Mouse (Mus musculus): ENCODE measurements at regions not wholly inside any gene's neighbourhood (a gene's known extent, or its start where the extent isn't known, plus 50 kb on each side); places are given as distances from the start of the nearest gene placed in this dataset.

- ATAC-seq (ENCODE audit: extremely low read depth, insufficient number of reproducible peaks, low FRiP score, poor library complexity, severe bottlenecking), result no peak
- Histone ChIP-seq H3K4me1 (ENCODE audit: insufficient read depth, low read depth, low read length) (no peaks in the 10 kb centered on the region), H3K9me3 (replicated peaks) (no peaks in the 10 kb centered on the region), H3K4me3 (ENCODE audit: low read depth, low read length) (no peak overlapping the region), H3K27me3 (ENCODE audit: insufficient read depth, low read length) (peaks cover 4% of the 10 kb centered on the region; the same call in 1 of the 2 replicates), H3K36me3 (replicated peaks) (no peaks in the 10 kb centered on the region)
- TF ChIP-seq GATA1 (IDR thresholded peaks at IDR 0.05; ENCODE audit: borderline replicate concordance, low read length) (no peak), GATA2 (IDR thresholded peaks at IDR 0.05; ENCODE audit: borderline replicate concordance, low read depth, low read length) (no peak), TAL1 (conservative IDR thresholded peaks at IDR 0.05; ENCODE audit: low read depth, low read length) (no peak), POLR2AphosphoS5 (IDR thresholded peaks at IDR 0.05; ENCODE audit: insufficient replicate concordance, low read depth, low read length) (no peak), CTCF (IDR thresholded peaks at IDR 0.05; ENCODE audit: low read depth, low read length) (no peak)
- DNase-seq (ENCODE audit: low spot score), result no peak
Observed at GRCm38 (mm10) chr14:61985575-61985974, 306.8 kb upstream of the Rnaseh2b start.

GRCm38 (mm10) chr14:61986203-61986602 is 306.2 kb upstream of the Rnaseh2b start:
- no peaks in the 10 kb centered on the region for H3K4me1 ChIP-seq (ENCODE audit: insufficient read depth, low read depth, low read length)
- H3K27me3 ChIP-seq (ENCODE audit: insufficient read depth, low read length), result peaks cover 4% of the 10 kb centered on the region; the same call in 1 of the 2 replicates
- no peak overlapping the region for H3K4me3 ChIP-seq (ENCODE audit: low read depth, low read length)
- H3K9me3 ChIP-seq (replicated peaks), result no peaks in the 10 kb centered on the region
- DNase-seq (ENCODE audit: low spot score) (no peak), ATAC-seq (ENCODE audit: extremely low read depth, insufficient number of reproducible peaks, low FRiP score, poor library complexity, severe bottlenecking) (no peak)
- no peaks in the 10 kb centered on the region for H3K36me3 ChIP-seq (replicated peaks)
- TF ChIP-seq GATA1 (IDR thresholded peaks at IDR 0.05; ENCODE audit: borderline replicate concordance, low read length), result no peak
- TF ChIP-seq TAL1 (conservative IDR thresholded peaks at IDR 0.05; ENCODE audit: low read depth, low read length), result no peak
- TF ChIP-seq POLR2AphosphoS5 (IDR thresholded peaks at IDR 0.05; ENCODE audit: insufficient replicate concordance, low read depth, low read length), result no peak
- no peak for TF ChIP-seq CTCF (IDR thresholded peaks at IDR 0.05; ENCODE audit: low read depth, low read length)
- no peak for TF ChIP-seq GATA2 (IDR thresholded peaks at IDR 0.05; ENCODE audit: borderline replicate concordance, low read depth, low read length)

GRCm38 (mm10) chr14:61995253-61995652 is 297.1 kb upstream of the Rnaseh2b start:
- no peaks in the 10 kb centered on the region for H3K4me1 ChIP-seq (ENCODE audit: insufficient read depth, low read depth, low read length)
- ATAC-seq (ENCODE audit: extremely low read depth, insufficient number of reproducible peaks, low FRiP score, poor library complexity, severe bottlenecking), result no peak
- TF ChIP-seq TAL1 (conservative IDR thresholded peaks at IDR 0.05; ENCODE audit: low read depth, low read length), result no peak
- TF ChIP-seq GATA1 (IDR thresholded peaks at IDR 0.05; ENCODE audit: borderline replicate concordance, low read length), result no peak
- TF ChIP-seq POLR2AphosphoS5 (IDR thresholded peaks at IDR 0.05; ENCODE audit: insufficient replicate concordance, low read depth, low read length), result no peak
- no peak for TF ChIP-seq GATA2 (IDR thresholded peaks at IDR 0.05; ENCODE audit: borderline replicate concordance, low read depth, low read length)
- TF ChIP-seq CTCF (IDR thresholded peaks at IDR 0.05; ENCODE audit: low read depth, low read length), result no peak

GRCm38 (mm10) chr14:61997736-61998135 is 294.7 kb upstream of the Rnaseh2b start:
- Histone ChIP-seq H3K27me3 (ENCODE audit: insufficient read depth, low read length) (no peaks in the 10 kb centered on the region), H3K9me3 (replicated peaks) (no peaks in the 10 kb centered on the region), H3K36me3 (replicated peaks) (no peaks in the 10 kb centered on the region), H3K4me1 (ENCODE audit: insufficient read depth, low read depth, low read length) (no peaks in the 10 kb centered on the region), H3K4me3 (ENCODE audit: low read depth, low read length) (no peak overlapping the region)
- ATAC-seq (ENCODE audit: extremely low read depth, insufficient number of reproducible peaks, low FRiP score, poor library complexity, severe bottlenecking) (no peak), DNase-seq (ENCODE audit: low spot score) (no peak)
- TF ChIP-seq CTCF (IDR thresholded peaks at IDR 0.05; ENCODE audit: low read depth, low read length) (no peak), GATA2 (IDR thresholded peaks at IDR 0.05; ENCODE audit: borderline replicate concordance, low read depth, low read length) (no peak), TAL1 (conservative IDR thresholded peaks at IDR 0.05; ENCODE audit: low read depth, low read length) (no peak), GATA1 (IDR thresholded peaks at IDR 0.05; ENCODE audit: borderline replicate concordance, low read length) (no peak), POLR2AphosphoS5 (IDR thresholded peaks at IDR 0.05; ENCODE audit: insufficient replicate concordance, low read depth, low read length) (no peak)

More at GRCm38 (mm10) chr14:61995253-61995652, 297.1 kb upstream of the Rnaseh2b start:
- Histone ChIP-seq H3K9me3 (replicated peaks) (no peaks in the 10 kb centered on the region), H3K36me3 (replicated peaks) (no peaks in the 10 kb centered on the region), H3K4me3 (ENCODE audit: low read depth, low read length) (no peak overlapping the region), H3K27me3 (ENCODE audit: insufficient read depth, low read length) (no peaks in the 10 kb centered on the region)
- DNase-seq (ENCODE audit: low spot score), result no peak

GRCm38 (mm10) chr14:61998259-61998658 is 294.1 kb upstream of the Rnaseh2b start:
- no peak for TF ChIP-seq TAL1 (conservative IDR thresholded peaks at IDR 0.05; ENCODE audit: low read depth, low read length)
- no peak for TF ChIP-seq POLR2AphosphoS5 (IDR thresholded peaks at IDR 0.05; ENCODE audit: insufficient replicate concordance, low read depth, low read length)
- TF ChIP-seq CTCF (IDR thresholded peaks at IDR 0.05; ENCODE audit: low read depth, low read length), result no peak
- TF ChIP-seq GATA2 (IDR thresholded peaks at IDR 0.05; ENCODE audit: borderline replicate concordance, low read depth, low read length), result no peak
- TF ChIP-seq GATA1 (IDR thresholded peaks at IDR 0.05; ENCODE audit: borderline replicate concordance, low read length), result no peak
- no peaks in the 10 kb centered on the region for H3K36me3 ChIP-seq (replicated peaks)
- no peaks in the 10 kb centered on the region for H3K27me3 ChIP-seq (ENCODE audit: insufficient read depth, low read length)
- H3K4me3 ChIP-seq (ENCODE audit: low read depth, low read length), result no peak overlapping the region
- DNase-seq (ENCODE audit: low spot score) (no peak), ATAC-seq (ENCODE audit: extremely low read depth, insufficient number of reproducible peaks, low FRiP score, poor library complexity, severe bottlenecking) (no peak)
- H3K9me3 ChIP-seq (replicated peaks), result no peaks in the 10 kb centered on the region
- no peaks in the 10 kb centered on the region for H3K4me1 ChIP-seq (ENCODE audit: insufficient read depth, low read depth, low read length)

GRCm38 (mm10) chr14:62001481-62001949 is 290.9 kb upstream of the Rnaseh2b start:
- no peak for DNase-seq (ENCODE audit: low spot score)
- H3K4me3 ChIP-seq (ENCODE audit: low read depth, low read length), result no peak overlapping the region
- no peak for ATAC-seq (ENCODE audit: extremely low read depth, insufficient number of reproducible peaks, low FRiP score, poor library complexity, severe bottlenecking)
- H3K36me3 ChIP-seq (replicated peaks), result no peaks in the 10 kb centered on the region
- H3K4me1 ChIP-seq (ENCODE audit: insufficient read depth, low read depth, low read length), result no peaks in the 10 kb centered on the region
- no peaks in the 10 kb centered on the region for H3K9me3 ChIP-seq (replicated peaks)
- H3K27me3 ChIP-seq (ENCODE audit: insufficient read depth, low read length), result no peaks in the 10 kb centered on the region
- TF ChIP-seq TAL1 (conservative IDR thresholded peaks at IDR 0.05; ENCODE audit: low read depth, low read length), result no peak
- no peak for TF ChIP-seq CTCF (IDR thresholded peaks at IDR 0.05; ENCODE audit: low read depth, low read length)
- no peak for TF ChIP-seq POLR2AphosphoS5 (IDR thresholded peaks at IDR 0.05; ENCODE audit: insufficient replicate concordance, low read depth, low read length)
- no peak for TF ChIP-seq GATA1 (IDR thresholded peaks at IDR 0.05; ENCODE audit: borderline replicate concordance, low read length)
- no peak for TF ChIP-seq GATA2 (IDR thresholded peaks at IDR 0.05; ENCODE audit: borderline replicate concordance, low read depth, low read length)

Measured in G1E (cell line).